Comparison of ENCODE assay signal across 10 mouse cellular contexts in the genomic region with DNA sequence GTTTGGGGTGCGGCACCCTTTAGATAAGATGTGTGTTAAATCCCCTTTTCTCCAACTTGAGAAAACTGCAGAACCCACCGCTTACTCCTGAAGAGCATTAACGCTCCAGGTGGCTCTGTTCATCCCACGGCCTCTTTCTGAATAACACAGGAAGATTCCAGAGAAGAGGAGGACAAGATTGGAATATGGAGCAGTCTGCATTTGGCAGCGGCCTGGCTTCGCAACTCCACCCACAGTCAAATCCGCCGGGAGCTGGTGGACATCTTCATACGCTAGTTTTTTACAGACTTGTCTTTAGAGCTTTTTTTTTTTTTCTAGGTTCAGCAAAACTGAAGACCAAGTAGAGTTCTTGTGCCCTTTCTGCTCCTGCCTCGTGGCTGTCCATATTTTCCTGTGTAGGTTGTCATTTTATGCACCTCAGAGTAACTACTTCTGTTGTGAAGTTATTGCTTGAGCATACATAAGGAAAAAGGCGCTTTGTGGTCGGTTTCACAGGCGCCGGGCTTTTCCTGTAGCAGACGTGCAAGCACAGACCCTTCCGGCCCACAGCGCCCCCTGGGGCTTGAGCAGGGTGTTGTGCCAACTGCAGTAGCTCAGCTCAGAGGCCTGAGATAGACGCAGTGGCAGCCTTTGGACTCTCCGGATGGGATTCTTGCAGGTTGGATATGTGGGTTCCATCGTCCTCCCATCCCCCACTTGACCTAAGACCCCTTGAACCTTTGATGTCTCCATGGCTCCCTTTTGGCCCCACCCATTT. TPM values are rescaled to one million over a fixed set of nuclear protein-coding genes. Genes with fewer than 3 reads are reported as not detected.
DNase-seq lines count a peak whose midpoint lies in the region; ATAC-seq and TF ChIP-seq lines count a peak whose summit lies in the region.
"Had no signal": no experiment of that assay in that cellular context is flagged by ENCODE, and none has a peak within 500 bp of the region (broad histone marks: within the 10 kb centered on the region; RNA-seq: fewer than 3 reads in every experiment).

No protein-coding gene starts in this region.

- no peak overlapping the region for H3K4me3 ChIP-seq in intestine, postnatal 0 days (ENCODE audit: low read depth, low read length)
- no peak overlapping the region for H3K4me3 ChIP-seq in intestine, embryonic 16.5 days (ENCODE audit: low read length)
- no peak overlapping the region for H3K4me3 ChIP-seq in CH12.LX (replicated peaks in 1 of 3; ENCODE audit: low read depth in 2 of 3, low read length in 2 of 3, poor library complexity in 1 of 3)
- no peak overlapping the region for H3K4me3 ChIP-seq in stomach, postnatal 0 days (ENCODE audit: low read depth, low read length)
- H3K4me3 ChIP-seq: limb, embryonic 15.5 days had no signal

- TF ChIP-seq POLR2A in CH12.LX (IDR thresholded peaks at IDR 0.05; ENCODE audit: low read depth, low read length): no peak

- H3K4me1 ChIP-seq in intestine, postnatal 0 days (replicated peaks; ENCODE audit: control insufficient read depth, insufficient read depth, low read length): no peaks in the 10 kb centered on the region
- peaks cover 4% of the 10 kb centered on the region; the same call in 1 of the 2 replicates for H3K4me1 ChIP-seq in intestine, embryonic 16.5 days (ENCODE audit: control insufficient read depth, insufficient read depth, low read length)
- peaks cover 21 to 44% of the 10 kb centered on the region in 2 experiments for H3K4me1 ChIP-seq in CH12.LX (ENCODE audit: control insufficient read depth in 1 of 2, insufficient read depth in 2 of 2)
- H3K4me1 ChIP-seq in stomach, postnatal 0 days (replicated peaks; ENCODE audit: control insufficient read depth, insufficient read depth): no peaks in the 10 kb centered on the region

- ATAC-seq in intestine, postnatal 0 days: no peak
- ATAC-seq in intestine, embryonic 16.5 days: no peak
- ATAC-seq in stomach, postnatal 0 days (ENCODE audit: low FRiP score, low TSS enrichment): 0 out of 2 replicates have a peak, but pooled peaks have one; percentile 19

- no peak overlapping the region for H3K9ac ChIP-seq in intestine, postnatal 0 days (ENCODE audit: low read depth, low read length)
- H3K9ac ChIP-seq in intestine, embryonic 16.5 days (ENCODE audit: low read depth, low read length): no peak overlapping the region
- H3K9ac ChIP-seq in CH12.LX (ENCODE audit: insufficient read depth, low read depth): no peak overlapping the region
- H3K9ac ChIP-seq in stomach, postnatal 0 days (ENCODE audit: low read length): no peak overlapping the region
- H3K9ac ChIP-seq: limb, embryonic 15.5 days had no signal

- H3K27me3 ChIP-seq in intestine, postnatal 0 days (replicated peaks; ENCODE audit: control insufficient read depth, insufficient read depth, low read length): no peaks in the 10 kb centered on the region
- H3K27me3 ChIP-seq in intestine, embryonic 16.5 days (replicated peaks; ENCODE audit: control insufficient read depth, insufficient read depth, low read length): no peaks in the 10 kb centered on the region
- H3K27me3 ChIP-seq in CH12.LX (replicated peaks): no peaks in the 10 kb centered on the region
- no peaks in the 10 kb centered on the region for H3K27me3 ChIP-seq in stomach, postnatal 0 days (ENCODE audit: control insufficient read depth, insufficient read depth, low read length)
- H3K27me3 ChIP-seq: limb, embryonic 15.5 days had no signal

- TF ChIP-seq RAD21 in CH12.LX (IDR thresholded peaks at IDR 0.05; ENCODE audit: low read depth, low read length): peak; percentile 29

- dilution Hi-C loops in CH12.LX (cut with MboI; ENCODE audit: extremely low pct_ligation_motif_present, extremely low pct_unique_long_range_greater_than_20kb, low sequenced_read_pairs): no loop called here

- H3K9me3 ChIP-seq in intestine, postnatal 0 days (ENCODE audit: control insufficient read depth): no peaks in the 10 kb centered on the region
- H3K9me3 ChIP-seq in intestine, embryonic 16.5 days (ENCODE audit: control insufficient read depth, low read length): no peaks in the 10 kb centered on the region
- H3K9me3 ChIP-seq in CH12.LX (replicated peaks; ENCODE audit: low read length): peaks cover 10% of the 10 kb centered on the region
- H3K9me3 ChIP-seq in stomach, postnatal 0 days (ENCODE audit: control insufficient read depth, low read length): no peaks in the 10 kb centered on the region
- H3K9me3 ChIP-seq: limb, embryonic 15.5 days had no signal

- TF ChIP-seq EP300 in CH12.LX (IDR thresholded peaks at IDR 0.05; ENCODE audit: low read length): no peak
- TF ChIP-seq EP300 in stomach, postnatal 0 days (optimal IDR thresholded peaks at IDR 0.05): no peak

- H3K79me2 ChIP-seq in CH12.LX (replicated peaks; ENCODE audit: control insufficient read depth, extremely low read depth, insufficient read depth, poor library complexity, severe bottlenecking): no peaks in the 10 kb centered on the region

- TF ChIP-seq CTCF in intestine, postnatal 0 days (IDR thresholded peaks at IDR 0.05; ENCODE audit: low read depth): peak; percentile 70
- peak; percentile 33 to 84; a peak in 3 of 4 replicates for TF ChIP-seq CTCF in CH12.LX (conservative IDR thresholded peaks at IDR 0.05 in 1 of 2, IDR thresholded peaks at IDR 0.05 in 1 of 2; ENCODE audit: low read depth in 2 of 2, low read length in 2 of 2)
- peak; percentile 66 for TF ChIP-seq CTCF in stomach, postnatal 0 days (IDR thresholded peaks at IDR 0.05; ENCODE audit: low read depth)

- in situ Hi-C loops in CH12.LX (cut with MboI; ENCODE audit: low pct_ligation_motif_present, low pct_unique_long_range_greater_than_20kb, low sequenced_read_pairs): no loop called here

- H3K36me3 ChIP-seq in intestine, postnatal 0 days (ENCODE audit: control insufficient read depth, insufficient read depth): no peaks in the 10 kb centered on the region
- H3K36me3 ChIP-seq in intestine, embryonic 16.5 days (ENCODE audit: control insufficient read depth, insufficient read depth, low read length): no peaks in the 10 kb centered on the region
- peaks cover 0 to 5% of the 10 kb centered on the region in 2 experiments for H3K36me3 ChIP-seq in CH12.LX (replicated peaks in 1 of 2; ENCODE audit: control insufficient read depth in 1 of 2, insufficient read depth in 1 of 2, low read length in 1 of 2)
- no peaks in the 10 kb centered on the region for H3K36me3 ChIP-seq in stomach, postnatal 0 days (ENCODE audit: control insufficient read depth, insufficient read depth, low read length)
- H3K36me3 ChIP-seq: limb, embryonic 15.5 days had no signal

- DNase-seq in CH12.LX (ENCODE audit: extremely low read depth): peak; percentile 69
- peak; percentile 79 for DNase-seq in brain, adult 2 months (ENCODE audit: low read depth, low spot score)
- DNase-seq in heart, postnatal 4 days: peak; percentile 78
- peak; percentile 66 for DNase-seq in lung, postnatal 36 days
- DNase-seq in stomach, postnatal 0 days (ENCODE audit: low spot score): peak; percentile 73
- no peak for DNase-seq in ovary, adult 18-20 months (ENCODE audit: low spot score)

- no peak overlapping the region for H3K27ac ChIP-seq in intestine, postnatal 0 days (ENCODE audit: low read depth, low read length)
- H3K27ac ChIP-seq in intestine, embryonic 16.5 days (ENCODE audit: low read length): no peak overlapping the region
- no peak overlapping the region for H3K27ac ChIP-seq in CH12.LX (ENCODE audit: insufficient read depth, low read depth)
- no peak overlapping the region for H3K27ac ChIP-seq in stomach, postnatal 0 days (replicated peaks)
- H3K27ac ChIP-seq: limb, embryonic 15.5 days had no signal

- H3K4me2 ChIP-seq in intestine, postnatal 0 days (replicated peaks; ENCODE audit: low read depth): no peak overlapping the region
- no peak overlapping the region for H3K4me2 ChIP-seq in intestine, embryonic 16.5 days (ENCODE audit: low read depth, low read length)
- H3K4me2 ChIP-seq in CH12.LX (ENCODE audit: insufficient read depth, low read depth, poor library complexity, severe bottlenecking): no peak overlapping the region
- no peak overlapping the region for H3K4me2 ChIP-seq in stomach, postnatal 0 days (replicated peaks; ENCODE audit: low read depth)
- H3K4me2 ChIP-seq: limb, embryonic 15.5 days had no signal

- WGBS in intestine, postnatal 0 days: 60% methylated on average over 20 of the region's 20 CpGs
- 70% methylated on average over 20 of the region's 20 CpGs for WGBS in intestine, embryonic 16.5 days
- 58% methylated on average over 20 of the region's 20 CpGs for WGBS in stomach, postnatal 0 days

RNA-seq across cellular contexts. Expression of a gene that starts 1.7 kb away (rescaled TPM):
- polyA plus RNA-seq in intestine, postnatal 0 days (2015; fragmentation: Nextera tagmentation; extraction: Ambion mirVana): not detected in 2 replicates
- polyA plus RNA-seq in intestine, embryonic 16.5 days (2015; fragmentation: Nextera tagmentation; extraction: Ambion mirVana): not detected in 2 replicates
- total RNA-seq in CH12.LX (2012; rRNA removed) (not detected in 2 replicates), CH12.LX (2014; rRNA removed) (not detected in 2 replicates)
- not detected in 2 replicates for polyA plus RNA-seq in CH12.LX (2012; ENCODE audit: insufficient read length, low read depth)
- total RNA-seq in heart, postnatal 4 days (2021): 1 to 10 TPM in 1 of 2 experiments, under 1 TPM in 1; 0.68 to 1.0 TPM
- polyA plus RNA-seq in stomach, postnatal 0 days (2015; fragmentation: Nextera tagmentation; extraction: Ambion mirVana): not detected in 2 replicates
- polyA plus RNA-seq: embryonic facial prominence, embryonic 14.5 days; limb, embryonic 15.5 days had no signal

RNA-seq across cellular contexts. Expression of a gene that starts 18.4 kb away (rescaled TPM):
- 91.3 and 93.0 TPM in 2 replicates for polyA plus RNA-seq in intestine, postnatal 0 days (2015; fragmentation: Nextera tagmentation; extraction: Ambion mirVana)
- polyA plus RNA-seq in intestine, embryonic 16.5 days (2015; fragmentation: Nextera tagmentation; extraction: Ambion mirVana): 98.0 and 101 TPM in 2 replicates
- total RNA-seq in CH12.LX (2012; rRNA removed) (85.8 and 121 TPM in 2 replicates), CH12.LX (2014; rRNA removed) (93.0 and 97.4 TPM in 2 replicates)
- 125 and 127 TPM in 2 replicates for polyA plus RNA-seq in CH12.LX (2012; ENCODE audit: insufficient read length, low read depth)
- total RNA-seq in heart, postnatal 4 days (2021): 10 to 100 TPM; 43.6 to 44.9 TPM
- polyA plus RNA-seq in stomach, postnatal 0 days (2015; fragmentation: Nextera tagmentation; extraction: Ambion mirVana): 119 and 122 TPM in 2 replicates

RNA-seq across cellular contexts. Expression of a gene that starts 27.3 kb away (rescaled TPM):
- 0.09 TPM in 1 of 2 replicates, not detected in the other for polyA plus RNA-seq in intestine, postnatal 0 days (2015; fragmentation: Nextera tagmentation; extraction: Ambion mirVana)
- 0.10 and 0.21 TPM in 2 replicates for polyA plus RNA-seq in intestine, embryonic 16.5 days (2015; fragmentation: Nextera tagmentation; extraction: Ambion mirVana)
- total RNA-seq in CH12.LX (2012; rRNA removed) (not detected in 2 replicates), CH12.LX (2014; rRNA removed) (not detected in 2 replicates)
- polyA plus RNA-seq in CH12.LX (2012; ENCODE audit: insufficient read length, low read depth): not detected in 2 replicates
- under 1 TPM; 0.25 to 0.43 TPM for total RNA-seq in heart, postnatal 4 days (2021)
- 29.8 and 37.9 TPM in 2 replicates for polyA plus RNA-seq in stomach, postnatal 0 days (2015; fragmentation: Nextera tagmentation; extraction: Ambion mirVana)

RNA-seq across cellular contexts. Expression of a gene that starts 39.7 kb away (rescaled TPM):
- not detected in 2 replicates for polyA plus RNA-seq in intestine, postnatal 0 days (2015; fragmentation: Nextera tagmentation; extraction: Ambion mirVana)
- polyA plus RNA-seq in intestine, embryonic 16.5 days (2015; fragmentation: Nextera tagmentation; extraction: Ambion mirVana): not detected in 2 replicates
- total RNA-seq in CH12.LX (2012; rRNA removed) (not detected in 2 replicates), CH12.LX (2014; rRNA removed) (0.48 TPM in 1 of 2 replicates, not detected in the other)
- 0.26 TPM in 1 of 2 replicates, not detected in the other for polyA plus RNA-seq in CH12.LX (2012; ENCODE audit: insufficient read length, low read depth)
- total RNA-seq in heart, postnatal 4 days (2021): 100 to 1,000 TPM; 317 to 359 TPM
- 20.3 and 20.8 TPM in 2 replicates for polyA plus RNA-seq in stomach, postnatal 0 days (2015; fragmentation: Nextera tagmentation; extraction: Ambion mirVana)

Comparison
In these comparisons a context has a peak if more than half of its experiments do, and no peak if none do; other contexts are left out.
1. RNA of a gene that starts 27.3 kb away (polyA plus RNA-seq): 29.8 to 37.9 TPM in stomach, postnatal 0 days; not detected in CH12.LX, 0.10 to 0.21 TPM in intestine, embryonic 16.5 days and 0.09 TPM in intestine, postnatal 0 days; every median in the first group is over 10 times any median in the second.
2. Peak in every context shown above with its lines, with median percentiles within 50 percentile points of each other: CTCF ChIP-seq.